Mouse (Mus musculus) embryonic facial prominence, embryonic 14.5 days (tissue): ENCODE results near the gene Bud13. TPM values are rescaled to one million over a fixed set of nuclear protein-coding genes. Genes with fewer than 3 reads are reported as not detected.

Experiments used
- ATAC-seq: fragments of 200-750 bp; cut with Nextera tagmentation; 2 replicates; pipeline ENCODE4 v1.8.0; 2017; ENCODE audit warnings: low read depth, moderate number of reproducible peaks, moderate TSS enrichment
- DNase-seq: peaks from one replicate; pipeline ENCODE4 v3.0.0-alpha.2; 2015; ENCODE audit warnings: low spot score
- H3K27ac ChIP-seq: fragments of 300-500 bp; sonication (generic); replicated peaks from 2 replicates; pipeline ENCODE4 v1.5.1; 2014; ENCODE audit warnings: low read depth, mild to moderate bottlenecking, low read length, moderate library complexity
- H3K27me3 ChIP-seq: fragments of 300-500 bp; sonication (generic); replicated peaks from 2 replicates; pipeline ENCODE4 v1.6.1; 2014; ENCODE audit warnings: low read length; ENCODE audit not compliant: control insufficient read depth, insufficient read depth
- H3K36me3 ChIP-seq: fragments of 300-500 bp; sonication (generic); 2 replicates; pipeline ENCODE4 v1.6.1; 2014; ENCODE audit warnings: low read length, mixed read lengths; ENCODE audit not compliant: control insufficient read depth, insufficient read depth
- H3K4me1 ChIP-seq: fragments of 300-500 bp; sonication (generic); 2 replicates; pipeline ENCODE4 v1.6.1; 2014; ENCODE audit warnings: antibody characterized with exemption, low read length; ENCODE audit not compliant: control insufficient read depth, insufficient read depth
- H3K4me2 ChIP-seq: fragments of 300-500 bp; sonication (generic); 2 replicates; pipeline ENCODE4 v1.6.1; 2014; ENCODE audit warnings: low read depth, mild to moderate bottlenecking, low read length, moderate library complexity, mixed read lengths
- H3K4me3 ChIP-seq: fragments of 300-500 bp; sonication (generic); 2 replicates; pipeline ENCODE4 v1.5.1; 2014; ENCODE audit warnings: low read depth, mild to moderate bottlenecking, low read length
- H3K9ac ChIP-seq: fragments of 300-500 bp; sonication (generic); 2 replicates; pipeline ENCODE4 v1.6.1; 2014; ENCODE audit warnings: low read depth, mild to moderate bottlenecking, low read length, moderate library complexity, mixed read lengths
- H3K9me3 ChIP-seq: fragments of 300-500 bp; sonication (generic); 2 replicates; pipeline ENCODE4 v1.6.1; 2016; ENCODE audit warnings: low read length; ENCODE audit not compliant: control insufficient read depth
- WGBS: fragments of 180-500 bp; shearing (Covaris S2); extraction: QIAGEN DNeasy Blood & Tissue Kit; methylation state at CpG from one replicate; pipeline ENCODE4 v1.1.7; 2014; 5-methylcytosine and 5-hydroxymethylcytosine counted together
- polyA plus RNA-seq: library from polyadenylated mRNA; unstranded; fragments of >200 nt; fragmentation: Nextera tagmentation; extraction: Ambion mirVana; gene quantifications from 2 replicates; pipeline ENCODE4 v1.2.1, GENCODE M21; 2014

Gene Bud13
- polyA plus RNA-seq, 1 experiment from 2014 or later = 19.1 TPM

- DNase-seq (peak; percentile 93), ATAC-seq (peak; percentile 85)
- H3K27me3 ChIP-seq = no peaks in the 10 kb centered on the region
- no peak overlapping the region for H3K27ac ChIP-seq
- H3K4me3 ChIP-seq = no peak overlapping the region
- no peaks in the 10 kb centered on the region for H3K36me3 ChIP-seq
- no peaks in the 10 kb centered on the region for H3K4me1 ChIP-seq
- no peak overlapping the region; the same call in 1 of the 2 replicates for H3K9ac ChIP-seq
- 26% methylated on average over 11 of the region's 11 CpGs for WGBS
- H3K4me2 ChIP-seq = peak overlapping the region; percentile 22; the same call in 1 of the 2 replicates
- H3K9me3 ChIP-seq = no peaks in the 10 kb centered on the region
These were observed 36.0 kb upstream of the Bud13 start for GRCm38 (mm10) chr9:46246752-46247324.

DNA sequence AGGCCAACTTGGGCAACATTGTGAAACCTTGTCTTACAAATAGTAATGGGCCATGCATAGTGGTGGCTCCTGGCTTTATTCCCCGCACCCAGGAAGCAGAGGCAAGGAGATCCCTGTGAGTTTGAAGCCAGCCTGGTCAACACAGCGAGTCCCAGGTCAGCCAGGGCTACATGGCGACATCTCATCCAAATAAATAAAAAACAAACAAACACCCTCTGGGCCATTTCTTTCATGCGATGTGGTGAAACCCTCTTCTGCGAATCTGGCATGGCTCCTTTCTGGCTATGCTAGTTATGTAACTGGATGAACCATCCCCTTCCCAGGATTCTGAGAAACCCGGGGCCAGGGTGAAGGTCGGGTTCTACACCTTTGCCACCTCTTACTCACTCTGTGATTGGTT lies 26.6 kb upstream of the Bud13 start:
- Histone ChIP-seq H3K27me3 (no peaks in the 10 kb centered on the region), H3K4me2 (no peak overlapping the region), H3K4me3 (no peak overlapping the region), H3K9me3 (no peaks in the 10 kb centered on the region), H3K27ac (no peak overlapping the region), H3K4me1 (no peaks in the 10 kb centered on the region), H3K9ac (no peak overlapping the region), H3K36me3 (no peaks in the 10 kb centered on the region)
- WGBS = 87% methylated on average over 7 of the region's 7 CpGs
- ATAC-seq = no peak
- no peak for DNase-seq

- Histone ChIP-seq H3K27ac (no peak overlapping the region), H3K4me2 (no peak overlapping the region), H3K36me3 (no peaks in the 10 kb centered on the region), H3K4me1 (no peaks in the 10 kb centered on the region), H3K9ac (no peak overlapping the region), H3K27me3 (no peaks in the 10 kb centered on the region), H3K9me3 (no peaks in the 10 kb centered on the region), H3K4me3 (no peak overlapping the region)
- WGBS = 85% methylated on average over 10 of the region's 10 CpGs
- DNase-seq (no peak), ATAC-seq (no peak)
These were observed 26.0 kb upstream of the Bud13 start for GRCm38 (mm10) chr9:46256658-46257385.

DNA sequence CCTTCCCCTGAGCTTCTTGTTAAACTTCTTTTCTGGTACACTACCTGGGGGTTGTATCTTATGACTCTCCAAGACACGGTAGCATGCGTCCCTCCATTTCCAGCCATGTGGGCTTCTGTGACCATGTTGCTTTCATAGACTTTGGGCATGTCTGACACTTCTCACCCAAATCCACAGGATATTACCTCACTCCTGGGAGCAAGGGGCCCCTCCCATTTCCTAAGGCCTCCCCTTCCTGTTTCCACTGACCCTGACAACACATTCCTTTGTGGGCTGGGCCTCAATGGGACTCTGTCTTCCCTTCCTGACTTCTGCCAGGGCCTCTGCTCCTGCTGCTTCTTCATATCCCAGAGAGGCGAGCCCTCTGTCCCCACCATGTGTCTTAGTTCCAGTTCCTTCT lies 25.3 kb upstream of the Bud13 start:
- no peak overlapping the region for H3K27ac ChIP-seq
- H3K27me3 ChIP-seq = no peaks in the 10 kb centered on the region
- H3K4me1 ChIP-seq = no peaks in the 10 kb centered on the region
- no peak overlapping the region for H3K4me3 ChIP-seq
- DNase-seq (peak; percentile 9), ATAC-seq (no peak)
- no peaks in the 10 kb centered on the region for H3K9me3 ChIP-seq
- no peaks in the 10 kb centered on the region for H3K36me3 ChIP-seq
- H3K4me2 ChIP-seq = no peak overlapping the region
- 73% methylated on average over 3 of the region's 3 CpGs for WGBS
- no peak overlapping the region for H3K9ac ChIP-seq

DNA sequence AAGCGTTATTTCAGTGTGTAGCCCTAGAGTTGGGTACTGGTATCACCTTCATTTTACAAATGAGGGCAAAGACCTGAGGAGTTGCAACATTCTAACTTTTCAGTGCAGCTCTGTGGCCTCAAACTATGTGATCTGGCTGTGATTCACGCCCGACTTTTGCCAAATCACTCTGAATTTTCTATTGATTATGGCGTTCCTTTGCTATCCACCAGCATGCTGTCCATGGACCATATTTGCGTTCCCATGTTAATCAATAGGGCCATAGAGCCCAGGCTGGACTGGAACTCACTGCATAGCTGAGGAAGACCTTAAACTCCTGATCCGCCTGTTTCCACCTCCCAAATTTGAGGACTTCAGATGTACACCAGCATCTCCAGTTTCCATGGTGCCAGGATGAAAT lies 23.7 kb upstream of the Bud13 start:
- Histone ChIP-seq H3K9ac (no peak overlapping the region), H3K36me3 (no peaks in the 10 kb centered on the region), H3K4me1 (no peaks in the 10 kb centered on the region), H3K27me3 (no peaks in the 10 kb centered on the region), H3K9me3 (no peaks in the 10 kb centered on the region), H3K4me2 (no peak overlapping the region), H3K27ac (no peak overlapping the region), H3K4me3 (no peak overlapping the region)
- 89% methylated on average over 6 of the region's 6 CpGs for WGBS
- DNase-seq = no peak
- ATAC-seq = no peak

- Histone ChIP-seq H3K9me3 (no peaks in the 10 kb centered on the region), H3K9ac (no peak overlapping the region), H3K4me3 (no peak overlapping the region), H3K4me1 (no peaks in the 10 kb centered on the region), H3K27ac (no peak overlapping the region), H3K4me2 (no peak overlapping the region), H3K27me3 (no peaks in the 10 kb centered on the region), H3K36me3 (no peaks in the 10 kb centered on the region)
- DNase-seq = no peak
- no peak for ATAC-seq
- WGBS = 83% methylated on average over 7 of the region's 7 CpGs
These were observed 21.7 kb upstream of the Bud13 start for GRCm38 (mm10) chr9:46261131-46261530.

- 48% methylated on average over 7 of the region's 7 CpGs for WGBS
- Histone ChIP-seq H3K36me3 (no peaks in the 10 kb centered on the region), H3K9ac (0 out of 2 replicates have a peak within 1 kb of the TSS, but pooled peaks have one; percentile 5), H3K4me2 (no peak within 1 kb of the TSS), H3K4me3 (no peak within 1 kb of the TSS), H3K9me3 (no peaks in the 10 kb centered on the region), H3K4me1 (no peaks in the 10 kb centered on the region), H3K27me3 (peaks cover 3% of the 10 kb centered on the region; the same call in 1 of the 2 replicates), H3K27ac (no peak within 1 kb of the TSS)
- DNase-seq (no peak), ATAC-seq (no peak)
These were observed 14.4 kb upstream of the Bud13 start, which contains the start of gene Apoa5 for GRCm38 (mm10) chr9:46268343-46268873. Gene Apoa5, plus strand, starts transcription at chr9:46268633.

GRCm38 (mm10) chr9:46269125-46269524 lies 13.7 kb upstream of the Bud13 start:
- ATAC-seq (no peak), DNase-seq (no peak)
- Histone ChIP-seq H3K27me3 (peaks cover 3% of the 10 kb centered on the region; the same call in 1 of the 2 replicates), H3K27ac (no peak overlapping the region), H3K9ac (0 out of 2 replicates have a peak overlapping the region, but pooled peaks have one; percentile 5), H3K4me3 (no peak overlapping the region), H3K4me2 (no peak overlapping the region), H3K36me3 (no peaks in the 10 kb centered on the region), H3K4me1 (no peaks in the 10 kb centered on the region), H3K9me3 (no peaks in the 10 kb centered on the region)
- WGBS = 92% methylated on average over 5 of the region's 5 CpGs
